Mouse (Mus musculus) brain, embryonic 14.5 days (tissue): ENCODE results near the gene Cmtm4.

Source experiments
- CTCF ChIP-seq: fragments of 200-500 bp; IDR thresholded peaks from 2 replicates; pipeline ENCODE4 v1.5.1; 2012; ENCODE audit warnings: inconsistent platforms, mild to moderate bottlenecking, moderate library complexity, borderline replicate concordance; ENCODE audit not compliant: insufficient read depth, insufficient read length; ENCODE audit errors: extremely low read depth
- POLR2A ChIP-seq: fragments of 200-500 bp; IDR thresholded peaks from 2 replicates; pipeline ENCODE4 v1.6.1; 2012; ENCODE audit warnings: mild to moderate bottlenecking, inconsistent platforms, borderline replicate concordance; ENCODE audit not compliant: poor library complexity, insufficient read depth, insufficient read length, severe bottlenecking; ENCODE audit errors: extremely low read depth

GRCm38 (mm10) chr8:104411972-104412371, 16.4 kb upstream of the Cmtm4 start:
- TF ChIP-seq CTCF: no peak
- TF ChIP-seq POLR2A: no peak
